Mouse (Mus musculus): Measurements from ENCODE around the gene Abcd3. TPM values are rescaled to one million over a fixed set of nuclear protein-coding genes. Genes with fewer than 3 reads are reported as not detected.

Gene Abcd3
- total and polyA plus RNA-seq, 2 experiments: 45.5 to 397 TPM

DNA sequence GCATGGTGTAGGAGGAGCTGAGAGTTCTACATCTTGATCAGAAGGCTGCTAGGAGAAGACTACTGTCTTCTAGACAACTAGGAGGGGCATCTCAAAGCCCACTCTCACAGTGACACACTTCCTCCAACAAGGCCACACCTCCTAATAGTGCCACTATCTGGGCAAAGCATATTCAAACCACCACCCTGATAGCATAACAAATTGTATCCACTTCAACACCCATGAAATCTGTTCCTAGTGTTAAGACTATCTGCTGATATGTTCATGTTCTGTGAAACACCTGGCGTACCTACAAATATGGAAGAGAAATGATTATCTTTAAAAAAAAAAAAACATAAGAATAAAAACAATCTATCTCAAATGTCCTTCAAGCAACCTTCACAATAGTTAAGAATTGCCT, 9.2 kb upstream of the Abcd3 start:
- no peak for DNase-seq (ENCODE audit: extremely low read depth, low read depth, low spot score)
- TF ChIP-seq CTCF (IDR thresholded peaks at IDR 0.05; ENCODE audit: low read depth, low read length) (no peak), POLR2A (IDR thresholded peaks at IDR 0.05; ENCODE audit: extremely low read depth, insufficient read depth, low read length) (no peak)
- no peaks in the 10 kb centered on the region for H3K36me3 ChIP-seq (ENCODE audit: control insufficient read depth, insufficient read depth, low read length)
- H3K27ac ChIP-seq (replicated peaks; ENCODE audit: insufficient read depth, low read depth, low read length): no peak overlapping the region
- no peak overlapping the region for H3K9ac ChIP-seq (ENCODE audit: low read depth, low read length)
- 100% methylated on average over 1 of the region's 1 CpGs for WGBS
- H3K4me1 ChIP-seq (ENCODE audit: control insufficient read depth, insufficient read depth, low read length): peaks cover 10% of the 10 kb centered on the region
- no peaks in the 10 kb centered on the region for H3K79me2 ChIP-seq (ENCODE audit: control insufficient read depth, insufficient read depth, low read length)
- H3K4me3 ChIP-seq (ENCODE audit: insufficient read depth, low read depth, low read length): no peak overlapping the region
- H3K27me3 ChIP-seq (ENCODE audit: control insufficient read depth, insufficient read depth, low read length): no peaks in the 10 kb centered on the region

DNA sequence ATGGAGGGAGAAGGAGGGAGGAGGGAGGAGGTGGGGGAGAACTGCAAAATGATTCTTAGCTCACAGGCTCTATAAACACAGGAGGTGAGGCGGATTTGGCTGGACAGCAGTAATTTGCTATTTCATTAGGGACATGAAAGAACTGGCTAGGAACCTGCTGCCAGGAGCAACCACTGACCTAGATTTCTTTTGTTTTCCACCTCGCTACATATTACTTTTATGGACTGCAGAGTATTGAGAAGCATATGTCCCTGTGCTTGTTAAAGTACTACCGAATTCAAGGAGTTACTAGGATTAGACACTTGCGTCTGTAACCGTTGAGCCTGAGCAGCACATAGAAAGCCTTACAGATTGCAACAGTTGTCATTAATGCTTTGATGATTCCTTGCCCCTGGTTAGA, 7.5 kb upstream of the Abcd3 start:
- H3K4me3 ChIP-seq (ENCODE audit: insufficient read depth, low read depth, low read length): no peak overlapping the region
- 76% methylated on average over 5 of the region's 5 CpGs for WGBS

DNA sequence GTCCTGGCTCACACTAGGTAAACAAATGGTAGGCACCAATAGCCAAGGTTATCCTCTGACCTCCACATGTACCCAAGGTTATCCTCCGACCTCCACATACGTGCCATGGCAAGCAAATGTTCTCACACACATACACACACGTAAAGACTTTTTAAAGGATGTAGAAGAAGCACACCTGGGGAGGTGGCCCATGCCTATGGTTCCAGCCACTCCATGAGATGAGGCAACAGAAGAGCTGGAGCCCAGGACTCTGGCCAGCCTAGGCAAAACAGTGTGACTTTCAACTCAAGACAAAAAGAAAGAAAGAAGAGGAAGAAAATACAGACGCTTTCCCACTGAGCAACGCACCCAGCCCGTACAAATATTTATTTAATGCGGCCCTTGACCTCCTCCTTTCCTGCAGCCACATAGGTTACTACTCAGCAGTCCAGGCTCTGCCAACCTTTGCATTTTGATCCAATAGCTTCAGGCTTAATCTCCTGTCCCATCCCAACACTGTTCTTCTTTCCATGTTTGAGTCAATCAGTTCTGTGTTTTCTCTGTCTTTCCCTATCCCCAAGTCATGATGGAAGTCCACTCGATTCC, 6.5 kb upstream of the Abcd3 start:
- TF ChIP-seq CTCF (IDR thresholded peaks at IDR 0.05; ENCODE audit: low read depth, low read length) (no peak), POLR2A (IDR thresholded peaks at IDR 0.05; ENCODE audit: extremely low read depth, insufficient read depth, low read length) (no peak)
- H3K4me3 ChIP-seq (ENCODE audit: insufficient read depth, low read depth, low read length): no peak overlapping the region
- peak overlapping the region; percentile 23 for H3K27ac ChIP-seq (replicated peaks; ENCODE audit: insufficient read depth, low read depth, low read length)
- DNase-seq (ENCODE audit: extremely low read depth, low read depth, low spot score): peak; percentile 79
- peaks cover 10% of the 10 kb centered on the region for H3K4me1 ChIP-seq (ENCODE audit: control insufficient read depth, insufficient read depth, low read length)
- no peaks in the 10 kb centered on the region for H3K27me3 ChIP-seq (ENCODE audit: control insufficient read depth, insufficient read depth, low read length)
- H3K79me2 ChIP-seq (ENCODE audit: control insufficient read depth, insufficient read depth, low read length): no peaks in the 10 kb centered on the region
- H3K36me3 ChIP-seq (ENCODE audit: control insufficient read depth, insufficient read depth, low read length): no peaks in the 10 kb centered on the region
- no peak overlapping the region for H3K9ac ChIP-seq (ENCODE audit: low read depth, low read length)
- 34% methylated on average over 8 of the region's 8 CpGs for WGBS

More for the DNA sequence above, 7.5 kb upstream of the Abcd3 start:
- Histone ChIP-seq H3K27ac (replicated peaks; ENCODE audit: insufficient read depth, low read depth, low read length) (no peak overlapping the region), H3K79me2 (ENCODE audit: control insufficient read depth, insufficient read depth, low read length) (no peaks in the 10 kb centered on the region), H3K4me1 (ENCODE audit: control insufficient read depth, insufficient read depth, low read length) (peaks cover 10% of the 10 kb centered on the region), H3K36me3 (ENCODE audit: control insufficient read depth, insufficient read depth, low read length) (no peaks in the 10 kb centered on the region), H3K9ac (ENCODE audit: low read depth, low read length) (no peak overlapping the region), H3K27me3 (ENCODE audit: control insufficient read depth, insufficient read depth, low read length) (no peaks in the 10 kb centered on the region)
- DNase-seq (ENCODE audit: extremely low read depth, low read depth, low spot score): peak; percentile 43
- TF ChIP-seq CTCF (IDR thresholded peaks at IDR 0.05; ENCODE audit: low read depth, low read length) (no peak), POLR2A (IDR thresholded peaks at IDR 0.05; ENCODE audit: extremely low read depth, insufficient read depth, low read length) (no peak)

DNA sequence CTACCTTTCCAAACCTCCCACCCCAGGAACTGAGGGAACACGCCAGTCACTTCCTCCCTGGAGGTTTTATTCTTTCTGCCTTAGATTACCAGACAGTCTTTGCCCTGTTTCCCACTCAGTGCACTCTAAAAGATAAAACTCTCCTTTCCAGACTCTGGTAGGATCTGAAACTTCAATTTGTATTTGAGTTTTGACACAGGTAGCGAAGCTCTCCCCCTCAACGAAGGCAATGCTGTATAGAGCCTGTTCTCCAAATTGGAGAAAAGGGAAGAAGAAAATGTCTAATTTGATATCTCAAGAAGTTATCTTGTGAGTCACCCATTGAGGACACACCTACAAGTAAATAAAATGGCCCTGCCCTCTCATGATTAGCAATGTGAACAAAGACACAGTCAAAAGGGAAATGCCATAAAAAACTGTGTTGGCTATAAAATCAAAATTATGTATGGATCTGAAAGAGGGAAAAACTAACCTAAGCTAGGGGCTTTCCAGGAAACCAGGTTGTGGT, 4.6 kb upstream of the Abcd3 start:
- 82% methylated on average over 3 of the region's 3 CpGs for WGBS
- Histone ChIP-seq H3K4me1 (ENCODE audit: control insufficient read depth, insufficient read depth, low read length) (peaks cover 13% of the 10 kb centered on the region), H3K79me2 (ENCODE audit: control insufficient read depth, insufficient read depth, low read length) (peaks cover 1% of the 10 kb centered on the region; the same call in 1 of the 2 replicates), H3K27ac (replicated peaks; ENCODE audit: insufficient read depth, low read depth, low read length) (no peak overlapping the region), H3K36me3 (ENCODE audit: control insufficient read depth, insufficient read depth, low read length) (no peaks in the 10 kb centered on the region), H3K27me3 (ENCODE audit: control insufficient read depth, insufficient read depth, low read length) (no peaks in the 10 kb centered on the region), H3K4me3 (ENCODE audit: insufficient read depth, low read depth, low read length) (no peak overlapping the region), H3K9ac (ENCODE audit: low read depth, low read length) (no peak overlapping the region)
- no peak for DNase-seq (ENCODE audit: extremely low read depth, low read depth, low spot score)
- TF ChIP-seq POLR2A (IDR thresholded peaks at IDR 0.05; ENCODE audit: extremely low read depth, insufficient read depth, low read length): no peak
- no peak for TF ChIP-seq CTCF (IDR thresholded peaks at IDR 0.05; ENCODE audit: low read depth, low read length)

DNA sequence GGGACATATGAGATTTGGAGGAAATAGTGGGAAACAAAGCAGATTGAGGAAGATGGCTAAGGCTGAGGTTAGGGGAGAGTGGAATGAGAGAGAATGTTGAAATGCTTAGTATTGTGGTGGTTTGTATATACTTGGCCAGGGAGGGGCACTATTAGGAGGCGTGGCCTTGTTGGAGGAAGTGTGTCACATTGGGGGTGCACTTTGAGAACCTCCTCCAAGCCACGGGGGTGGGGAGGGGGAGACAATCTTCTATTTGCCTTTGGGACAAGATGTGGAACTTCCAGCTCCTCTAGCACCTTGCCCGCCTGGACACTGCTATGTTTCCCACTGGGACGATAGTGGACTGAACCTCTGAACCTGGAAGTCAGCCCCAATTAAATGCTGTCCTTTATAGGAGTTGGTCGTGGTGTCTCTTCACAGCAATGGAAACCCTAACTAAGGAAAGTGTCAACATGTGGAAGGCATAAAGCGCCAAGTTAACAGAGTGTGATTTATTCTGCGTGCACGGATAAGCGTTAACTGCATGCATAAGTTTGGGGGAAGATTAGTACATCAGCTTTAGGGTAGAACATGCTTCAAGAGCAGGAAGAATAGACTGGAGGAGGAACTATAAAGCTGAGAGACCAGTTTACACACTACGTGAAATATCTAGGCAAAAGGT, 3.8 kb upstream of the Abcd3 start:
- TF ChIP-seq CTCF (IDR thresholded peaks at IDR 0.05; ENCODE audit: low read depth, low read length) (no peak), POLR2A (IDR thresholded peaks at IDR 0.05; ENCODE audit: extremely low read depth, insufficient read depth, low read length) (no peak)
- DNase-seq (ENCODE audit: extremely low read depth, low read depth, low spot score): no peak
- H3K27ac ChIP-seq (replicated peaks; ENCODE audit: insufficient read depth, low read depth, low read length): no peak overlapping the region
- WGBS: 82% methylated on average over 10 of the region's 10 CpGs
- peaks cover 4% of the 10 kb centered on the region; the same call in 1 of the 2 replicates for H3K79me2 ChIP-seq (ENCODE audit: control insufficient read depth, insufficient read depth, low read length)
- no peaks in the 10 kb centered on the region for H3K27me3 ChIP-seq (ENCODE audit: control insufficient read depth, insufficient read depth, low read length)
- H3K9ac ChIP-seq (ENCODE audit: low read depth, low read length): no peak overlapping the region
- H3K36me3 ChIP-seq (ENCODE audit: control insufficient read depth, insufficient read depth, low read length): no peaks in the 10 kb centered on the region
- H3K4me1 ChIP-seq (ENCODE audit: control insufficient read depth, insufficient read depth, low read length): peaks cover 13% of the 10 kb centered on the region
- H3K4me3 ChIP-seq (ENCODE audit: insufficient read depth, low read depth, low read length): no peak overlapping the region
